Mouse (Mus musculus): ENCODE results near the gene Srd5a1. TPM values are rescaled to one million over a fixed set of nuclear protein-coding genes. Genes with fewer than 3 reads are reported as not detected.

Gene Srd5a1
- total and polyA plus RNA-seq, 3 experiments: 7.7 to 10.5 TPM; not detected in 1

- no peaks in the 10 kb centered on the region; a peak in 1 of 4 replicates for H3K36me3 ChIP-seq (ENCODE audit: control insufficient read depth in 1 of 2, insufficient read depth in 2 of 2, low read length in 2 of 2)
- H3K4me3 ChIP-seq (ENCODE audit: control insufficient read depth in 1 of 2, insufficient read depth in 1 of 2, low read depth in 2 of 2, low read length in 2 of 2): peak overlapping the region; percentile 56 to 73
- H3K9me3 ChIP-seq (replicated peaks; ENCODE audit: insufficient read depth, low read length): no peaks in the 10 kb centered on the region
- H3K4me1 ChIP-seq (ENCODE audit: control insufficient read depth in 1 of 2, insufficient read depth in 2 of 2, low read length in 2 of 2): peaks cover 2 to 17% of the 10 kb centered on the region in 2 experiments; a peak in 3 of 4 replicates
- peak; percentile 54 for DNase-seq (ENCODE audit: low read depth, low spot score)
- no peak overlapping the region for H3K27ac ChIP-seq (ENCODE audit: control insufficient read depth, low read depth, low read length)
- H3K9ac ChIP-seq (ENCODE audit: control insufficient read depth, low read depth, low read length, poor library complexity, severe bottlenecking): peak overlapping the region; percentile 87
- peaks cover 69% of the 10 kb centered on the region for H3K79me2 ChIP-seq (ENCODE audit: control insufficient read depth, insufficient read depth, low read length, poor library complexity)
- no peaks in the 10 kb centered on the region for H3K27me3 ChIP-seq (ENCODE audit: control insufficient read depth in 1 of 2, insufficient read depth in 2 of 2, low read length in 2 of 2)
- TF ChIP-seq ELF1 (IDR thresholded peaks at IDR 0.05; ENCODE audit: low read depth, low read length) (no peak), POLR2AphosphoS5 (IDR thresholded peaks at IDR 0.05; ENCODE audit: borderline replicate concordance, low read depth, low read length) (no peak), SMC3 (IDR thresholded peaks at IDR 0.05; ENCODE audit: low read depth, low read length) (no peak), USF2 (IDR thresholded peaks at IDR 0.05; ENCODE audit: borderline replicate concordance in 1 of 2, insufficient read depth in 1 of 2, low read depth in 1 of 2, low read length in 2 of 2) (no peak), UBTF (IDR thresholded peaks at IDR 0.05; ENCODE audit: borderline replicate concordance, insufficient read depth, low read depth, low read length) (no peak), RAD21 (IDR thresholded peaks at IDR 0.05; ENCODE audit: low read depth, low read length) (no peak), SIN3A (IDR thresholded peaks at IDR 0.05; ENCODE audit: low read length) (no peak), MAFK (IDR thresholded peaks at IDR 0.05; ENCODE audit: borderline replicate concordance, low read depth, low read length) (no peak), MAX (IDR thresholded peaks at IDR 0.05; ENCODE audit: low read length) (no peak)
Measured at GRCm38 (mm10) chr13:69532101-69532892, 78.9 kb downstream of the Srd5a1 start.

- TF ChIP-seq ETS1 (IDR thresholded peaks at IDR 0.05; ENCODE audit: low read depth, low read length): no peak
- no peak for TF ChIP-seq ZC3H11A (IDR thresholded peaks at IDR 0.05; ENCODE audit: low read depth, low read length)
- no peak for TF ChIP-seq KAT2A (conservative IDR thresholded peaks at IDR 0.05; ENCODE audit: low read depth, low read length)
- TF ChIP-seq NRF1 (IDR thresholded peaks at IDR 0.05; ENCODE audit: insufficient read depth, low read depth, low read length, poor library complexity, severe bottlenecking): no peak
- TF ChIP-seq HCFC1 (IDR thresholded peaks at IDR 0.05; ENCODE audit: low read depth, low read length): no peak
- no peak for TF ChIP-seq MYC (IDR thresholded peaks at IDR 0.05; ENCODE audit: low read depth, low read length)
- no peak for TF ChIP-seq TAL1 (IDR thresholded peaks at IDR 0.05; ENCODE audit: low read length)
- TF ChIP-seq ZNF384 (IDR thresholded peaks at IDR 0.05; ENCODE audit: low read depth, low read length): no peak
- no peak for TF ChIP-seq NELFE (IDR thresholded peaks at IDR 0.05; ENCODE audit: low read depth, low read length)
- no peak for TF ChIP-seq POLR2AphosphoS5 (IDR thresholded peaks at IDR 0.05; ENCODE audit: borderline replicate concordance, low read depth, low read length)
- TF ChIP-seq USF1 (IDR thresholded peaks at IDR 0.05; ENCODE audit: low read depth, low read length): no peak
- no peak for TF ChIP-seq MAFK (IDR thresholded peaks at IDR 0.05; ENCODE audit: borderline replicate concordance, low read depth, low read length)
- no peak for TF ChIP-seq E2F4 (IDR thresholded peaks at IDR 0.05; ENCODE audit: borderline replicate concordance, low read depth, low read length)
- no peak for TF ChIP-seq CHD1 (IDR thresholded peaks at IDR 0.05; ENCODE audit: low read depth, low read length)
- no peak for TF ChIP-seq GABPA (IDR thresholded peaks at IDR 0.05; ENCODE audit: low read depth, low read length)
- no peak for TF ChIP-seq ZKSCAN1 (IDR thresholded peaks at IDR 0.05; ENCODE audit: low read depth, low read length)
- TF ChIP-seq CTCF (IDR thresholded peaks at IDR 0.05 in 2 of 3, conservative IDR thresholded peaks at IDR 0.05 in 1 of 3; ENCODE audit: control insufficient read depth in 1 of 3, insufficient read depth in 1 of 3, low read depth in 2 of 3, low read length in 3 of 3, poor library complexity in 1 of 3, severe bottlenecking in 1 of 3): no peak
- TF ChIP-seq POLR2A (IDR thresholded peaks at IDR 0.05; ENCODE audit: control insufficient read depth in 1 of 2, insufficient read depth in 1 of 2, low read depth in 1 of 2, low read length in 2 of 2, poor library complexity in 1 of 2): no peak
- no peak for TF ChIP-seq SMC3 (IDR thresholded peaks at IDR 0.05; ENCODE audit: low read depth, low read length)
- TF ChIP-seq UBTF (IDR thresholded peaks at IDR 0.05; ENCODE audit: borderline replicate concordance, insufficient read depth, low read depth, low read length): no peak
- H3K9ac ChIP-seq (ENCODE audit: control insufficient read depth, low read depth, low read length, poor library complexity, severe bottlenecking): peak overlapping the region; percentile 29; the same call in 1 of the 2 replicates
- peaks cover 2 to 17% of the 10 kb centered on the region in 2 experiments; a peak in 3 of 4 replicates for H3K4me1 ChIP-seq (ENCODE audit: control insufficient read depth in 1 of 2, insufficient read depth in 2 of 2, low read length in 2 of 2)
- peak overlapping the region; percentile 56 to 73; a peak in 2 of 4 replicates for H3K4me3 ChIP-seq (ENCODE audit: control insufficient read depth in 1 of 2, insufficient read depth in 1 of 2, low read depth in 2 of 2, low read length in 2 of 2)
- peaks cover 76% of the 10 kb centered on the region for H3K79me2 ChIP-seq (ENCODE audit: control insufficient read depth, insufficient read depth, low read length, poor library complexity)
- H3K27me3 ChIP-seq (ENCODE audit: control insufficient read depth in 1 of 2, insufficient read depth in 2 of 2, low read length in 2 of 2): no peaks in the 10 kb centered on the region
- H3K36me3 ChIP-seq (ENCODE audit: control insufficient read depth in 1 of 2, insufficient read depth in 2 of 2, low read length in 2 of 2): no peaks in the 10 kb centered on the region; a peak in 1 of 4 replicates
- no peak overlapping the region for H3K27ac ChIP-seq (ENCODE audit: control insufficient read depth, low read depth, low read length)
- H3K9me3 ChIP-seq (replicated peaks; ENCODE audit: insufficient read depth, low read length): no peaks in the 10 kb centered on the region
- peak; percentile 27 for DNase-seq (ENCODE audit: low read depth, low spot score)
Measured at GRCm38 (mm10) chr13:69531431-69531830, 79.8 kb downstream of the Srd5a1 start.
